Mouse (Mus musculus) liver, postnatal 0 days (tissue): Measurements from ENCODE around the gene Fosb.

Source experiments
- CTCF ChIP-seq: sonication (generic); IDR thresholded peaks from 2 replicates; pipeline ENCODE4 v1.5.1; 2016; ENCODE audit warnings: antibody characterized with exemption, low read depth
- EP300 ChIP-seq: IDR thresholded peaks from 2 replicates; pipeline ENCODE4 v1.6.1; 2016; ENCODE audit warnings: antibody characterized with exemption, low read depth, mild to moderate bottlenecking

GRCm38 (mm10) chr7:19332709-19333352, 23.0 kb upstream of the Fosb start:
- TF ChIP-seq CTCF (no peak), EP300 (no peak)
